Mouse (Mus musculus) midbrain, embryonic 15.5 days (tissue): ENCODE results near the gene Fam161a. TPM values are rescaled to one million over a fixed set of nuclear protein-coding genes. Genes with fewer than 3 reads are reported as not detected.
"Not testable (repeated sequence)": the region's sequence is repeated elsewhere in the genome, so short reads cannot be mapped to it uniquely, and the experiment has no call there.

Source experiments
- ATAC-seq: fragments of 200-750 bp; cut with Nextera tagmentation; replicated peaks from 2 replicates; pipeline ENCODE4 v1.8.0; 2017; ENCODE audit warnings: moderate TSS enrichment
- H3K27ac ChIP-seq: fragments of 300-500 bp; sonication (generic); 2 replicates; pipeline ENCODE4 v1.5.1; 2015; ENCODE audit warnings: mild to moderate bottlenecking, inconsistent platforms
- H3K27me3 ChIP-seq: fragments of 300-500 bp; sonication (generic); replicated peaks from 2 replicates; pipeline ENCODE4 v1.6.1; 2015; ENCODE audit warnings: inconsistent platforms
- H3K36me3 ChIP-seq: fragments of 300-500 bp; sonication (generic); replicated peaks from 2 replicates; pipeline ENCODE4 v1.6.1; 2015; ENCODE audit warnings: inconsistent platforms
- H3K4me1 ChIP-seq: fragments of 300-500 bp; sonication (generic); 2 replicates; pipeline ENCODE4 v1.6.1; 2015; ENCODE audit warnings: inconsistent platforms
- H3K4me2 ChIP-seq: fragments of 300-500 bp; sonication (generic); 2 replicates; pipeline ENCODE4 v1.6.1; 2015; ENCODE audit warnings: inconsistent platforms, mild to moderate bottlenecking, moderate library complexity
- H3K4me3 ChIP-seq: fragments of 300-500 bp; sonication (generic); 2 replicates; pipeline ENCODE4 v1.5.1; 2015; ENCODE audit warnings: mild to moderate bottlenecking, inconsistent platforms
- H3K9ac ChIP-seq: fragments of 300-500 bp; sonication (generic); 2 replicates; pipeline ENCODE4 v1.6.1; 2015; ENCODE audit warnings: mild to moderate bottlenecking, inconsistent platforms
- H3K9me3 ChIP-seq: fragments of 300-500 bp; sonication (generic); 2 replicates; pipeline ENCODE4 v1.6.1; 2016; ENCODE audit warnings: inconsistent platforms
- whole genome bisulfite sequencing: fragments of 180-500 bp; shearing (Covaris S2); methylation state at CpG from one replicate; pipeline ENCODE4 v1.1.7; 2015; ENCODE audit warnings: mixed read lengths; 5-methylcytosine and 5-hydroxymethylcytosine counted together
- polyA plus RNA-seq: library from polyadenylated mRNA; unstranded; fragments of >200 nt; fragmentation: Nextera tagmentation; extraction: Ambion mirVana; gene quantifications from 2 replicates; pipeline ENCODE4 v1.2.1, GENCODE M21; 2015

The Fam161a gene
- polyA plus RNA-seq, 1 experiment from 2014 or later, result 5.6 TPM

DNA sequence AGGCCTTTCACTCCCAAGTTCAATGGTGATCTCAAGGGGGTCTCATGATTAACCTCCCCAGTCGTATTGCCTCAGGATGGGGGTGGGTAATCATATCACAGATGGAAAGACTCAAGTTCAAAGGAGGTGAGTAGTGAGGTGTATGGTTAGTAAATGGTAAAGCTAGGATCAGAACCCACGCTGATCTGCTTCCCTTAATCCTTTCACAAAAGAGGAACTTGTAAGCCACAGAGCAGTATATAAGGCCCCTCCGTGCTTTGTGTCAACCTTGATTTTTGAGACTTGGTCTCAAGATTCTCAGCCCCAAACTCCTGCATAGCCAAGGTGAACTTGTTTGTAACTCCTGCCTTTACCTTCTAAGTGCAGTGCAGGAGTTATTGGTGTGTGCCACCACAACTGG, 16.8 kb downstream of the Fam161a start:
- 43% methylated on average over 3 of the region's 3 CpGs for WGBS
- H3K27me3 ChIP-seq, result no peaks in the 10 kb centered on the region
- no peaks in the 10 kb centered on the region for H3K36me3 ChIP-seq
- H3K9ac ChIP-seq, result no peak overlapping the region
- H3K9me3 ChIP-seq, result no peaks in the 10 kb centered on the region
- no peaks in the 10 kb centered on the region for H3K4me1 ChIP-seq
- H3K4me3 ChIP-seq, result no peak overlapping the region
- H3K4me2 ChIP-seq, result no peak overlapping the region
- no peak for ATAC-seq
- no peak overlapping the region for H3K27ac ChIP-seq

DNA sequence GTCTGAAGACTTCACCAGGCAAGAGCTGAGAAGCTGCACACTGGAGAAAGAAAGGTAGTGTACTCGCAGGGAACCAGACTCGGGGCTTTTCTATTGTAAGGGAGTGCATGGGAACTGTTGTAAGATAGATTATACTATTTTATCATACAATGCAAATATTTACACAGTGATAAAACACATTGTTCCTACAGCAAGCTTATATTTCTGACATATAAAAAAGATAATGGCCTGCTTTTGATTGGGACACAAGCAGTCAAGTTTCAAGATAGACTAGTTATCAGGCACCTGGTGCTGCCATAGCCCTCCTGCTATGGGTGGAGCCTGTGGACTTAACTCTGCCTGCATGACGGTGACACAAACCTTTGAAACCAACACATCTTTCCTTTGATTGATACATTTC, 21.6 kb downstream of the Fam161a start:
- Histone ChIP-seq H3K9ac (no peak overlapping the region), H3K36me3 (no peaks in the 10 kb centered on the region), H3K4me1 (no peaks in the 10 kb centered on the region), H3K4me3 (no peak overlapping the region), H3K27ac (no peak overlapping the region), H3K4me2 (no peak overlapping the region), H3K27me3 (no peaks in the 10 kb centered on the region), H3K9me3 (no peaks in the 10 kb centered on the region)
- WGBS, result 71% methylated on average over 3 of the region's 3 CpGs
- ATAC-seq, result no peak

GRCm38 (mm10) chr11:23029399-23029798, 22.1 kb downstream of the Fam161a start:
- Histone ChIP-seq H3K4me3 (no peak overlapping the region), H3K4me2 (no peak overlapping the region), H3K27me3 (no peaks in the 10 kb centered on the region), H3K27ac (no peak overlapping the region), H3K9ac (no peak overlapping the region), H3K4me1 (no peaks in the 10 kb centered on the region), H3K36me3 (no peaks in the 10 kb centered on the region), H3K9me3 (no peaks in the 10 kb centered on the region)
- no peak for ATAC-seq
- WGBS, result 83% methylated on average over 6 of the region's 6 CpGs

- 70% methylated on average over 5 of the region's 5 CpGs for WGBS
- Histone ChIP-seq H3K27me3 (no peaks in the 10 kb centered on the region), H3K9ac (no peak overlapping the region), H3K4me1 (no peaks in the 10 kb centered on the region; the same call in 1 of the 2 replicates), H3K36me3 (no peaks in the 10 kb centered on the region), H3K9me3 (no peaks in the 10 kb centered on the region), H3K27ac (no peak overlapping the region), H3K4me3 (no peak overlapping the region), H3K4me2 (no peak overlapping the region)
- no peak for ATAC-seq
Observed at GRCm38 (mm10) chr11:23047252-23047651, 39.9 kb downstream of the Fam161a start.

GRCm38 (mm10) chr11:23047663-23048582, 40.6 kb downstream of the Fam161a start:
- no peak overlapping the region for H3K27ac ChIP-seq
- H3K36me3 ChIP-seq, result no peaks in the 10 kb centered on the region
- peak overlapping the region; percentile 24 for H3K4me2 ChIP-seq
- 0 out of 2 replicates have a peak overlapping the region, but pooled peaks have one; percentile 3 for H3K4me3 ChIP-seq
- no peaks in the 10 kb centered on the region; the same call in 1 of the 2 replicates for H3K4me1 ChIP-seq
- no peaks in the 10 kb centered on the region for H3K27me3 ChIP-seq
- no peaks in the 10 kb centered on the region for H3K9me3 ChIP-seq
- 47% methylated on average over 20 of the region's 20 CpGs for WGBS
- ATAC-seq, result no peak
- no peak overlapping the region for H3K9ac ChIP-seq

DNA sequence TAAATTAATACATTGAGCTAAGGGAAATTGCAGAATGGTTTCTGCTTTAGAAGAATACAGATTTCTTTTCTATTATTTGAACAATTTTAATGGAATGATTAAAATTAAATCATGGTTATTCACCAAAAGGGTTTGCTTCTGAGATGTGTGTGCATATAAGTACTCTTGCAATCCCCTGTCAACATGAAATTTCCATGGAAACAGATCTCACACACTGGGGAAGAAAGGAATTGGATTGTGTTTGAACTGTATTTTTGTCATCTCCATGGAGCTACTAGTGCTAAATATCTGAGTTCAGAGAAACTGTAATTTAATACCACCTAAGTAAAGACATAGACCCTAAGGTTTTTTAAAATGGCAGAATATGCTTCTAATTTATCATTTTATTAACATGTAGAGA, 42.3 kb downstream of the Fam161a start:
- H3K4me3 ChIP-seq, result no peak overlapping the region
- no peak overlapping the region for H3K4me2 ChIP-seq
- ATAC-seq, result peak; percentile 67; the same call in 1 of the 2 replicates
- no peak overlapping the region for H3K27ac ChIP-seq
- H3K4me1 ChIP-seq, result no peaks in the 10 kb centered on the region; the same call in 1 of the 2 replicates
- no peaks in the 10 kb centered on the region for H3K27me3 ChIP-seq
- no peak overlapping the region for H3K9ac ChIP-seq
- H3K36me3 ChIP-seq, result no peaks in the 10 kb centered on the region
- no peaks in the 10 kb centered on the region for H3K9me3 ChIP-seq

- H3K27ac ChIP-seq, result no peak overlapping the region
- no peaks in the 10 kb centered on the region for H3K36me3 ChIP-seq
- no peaks in the 10 kb centered on the region; the same call in 1 of the 2 replicates for H3K4me1 ChIP-seq
- H3K9ac ChIP-seq, result no peak overlapping the region
- ATAC-seq, result no peak
- H3K9me3 ChIP-seq, result no peaks in the 10 kb centered on the region
- no peaks in the 10 kb centered on the region for H3K27me3 ChIP-seq
- 67% methylated on average over 4 of the region's 4 CpGs for WGBS
- H3K4me2 ChIP-seq, result no peak overlapping the region
- H3K4me3 ChIP-seq, result no peak overlapping the region
Observed at GRCm38 (mm10) chr11:23052353-23052752, 45.0 kb downstream of the Fam161a start.

GRCm38 (mm10) chr11:23063153-23063552, 55.8 kb downstream of the Fam161a start:
- Histone ChIP-seq H3K9me3 (no peaks in the 10 kb centered on the region), H3K9ac (no peak overlapping the region), H3K36me3 (no peaks in the 10 kb centered on the region), H3K4me3 (no peak overlapping the region), H3K4me1 (0 out of 2 replicates have a peak, but pooled peaks cover 5% of the 10 kb centered on the region), H3K27ac (no peak overlapping the region), H3K4me2 (no peak overlapping the region), H3K27me3 (no peaks in the 10 kb centered on the region)
- WGBS, result 84% methylated on average over 6 of the region's 6 CpGs
- no peak for ATAC-seq

DNA sequence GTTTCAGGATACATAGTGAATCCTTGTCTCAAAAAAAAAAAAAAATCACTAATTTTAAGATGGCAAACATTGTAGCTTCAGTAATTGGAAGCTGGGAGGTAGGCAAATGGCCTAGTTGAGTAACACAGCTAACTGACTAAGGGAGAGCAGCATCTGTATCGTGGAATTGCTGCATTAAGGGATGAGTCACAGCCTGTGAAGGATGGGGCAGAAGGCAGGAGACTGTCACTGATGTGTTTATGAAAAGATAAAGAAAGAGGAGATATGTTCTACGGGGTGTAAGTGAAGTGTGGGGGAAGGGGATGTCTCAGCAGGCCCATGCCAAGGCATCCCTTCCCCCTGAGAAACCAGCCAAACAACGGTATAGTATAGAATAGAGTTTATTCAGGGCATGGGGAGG, 56.5 kb downstream of the Fam161a start:
- ATAC-seq, result no peak
- Histone ChIP-seq H3K9me3 (no peaks in the 10 kb centered on the region), H3K9ac (no peak overlapping the region), H3K4me2 (no peak overlapping the region), H3K4me1 (0 out of 2 replicates have a peak, but pooled peaks cover 10% of the 10 kb centered on the region), H3K27ac (no peak overlapping the region), H3K4me3 (no peak overlapping the region), H3K36me3 (no peaks in the 10 kb centered on the region), H3K27me3 (no peaks in the 10 kb centered on the region)
- WGBS, result 71% methylated on average over 3 of the region's 3 CpGs

- not testable (repeated sequence) for H3K27ac ChIP-seq, H3K4me3 ChIP-seq
- WGBS, result 31% methylated on average over 3 of the region's 3 CpGs
Observed at GRCm38 (mm10) chr11:23064276-23064675, 56.9 kb downstream of the Fam161a start.

DNA sequence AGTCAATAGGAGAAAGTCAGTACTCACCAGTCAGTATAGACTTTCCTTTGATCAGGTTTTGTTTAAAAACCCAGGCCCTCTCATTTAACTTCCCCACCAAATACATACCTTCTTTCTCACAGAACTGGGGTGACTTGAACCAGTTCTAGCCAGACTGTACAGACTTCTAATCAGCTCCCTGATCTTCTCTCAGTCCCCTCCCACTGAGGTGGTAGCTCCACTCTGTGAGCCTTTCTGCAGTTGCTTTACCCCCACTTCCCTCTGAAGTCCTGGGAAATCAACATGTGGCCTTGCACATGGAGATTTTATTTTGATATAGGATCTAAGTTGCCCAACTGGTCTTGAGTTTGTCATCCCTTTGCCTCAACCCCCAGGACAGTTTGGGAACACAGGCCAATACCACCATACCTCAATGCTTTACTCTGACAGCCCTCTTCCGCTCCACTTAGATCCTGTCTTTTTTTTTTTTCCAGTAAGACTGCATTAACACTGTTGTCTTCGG, 57.9 kb downstream of the Fam161a start:
- no peak for ATAC-seq
- H3K27me3 ChIP-seq, result no peaks in the 10 kb centered on the region
- 88% methylated on average over 2 of the region's 2 CpGs for WGBS

More at GRCm38 (mm10) chr11:23064276-23064675, 56.9 kb downstream of the Fam161a start:
- H3K4me1 ChIP-seq, H3K4me2 ChIP-seq, ATAC-seq, H3K36me3 ChIP-seq, H3K27me3 ChIP-seq, H3K9me3 ChIP-seq, H3K9ac ChIP-seq: not testable (repeated sequence)

GRCm38 (mm10) chr11:23067395-23068136, 60.2 kb downstream of the Fam161a start:
- H3K9me3 ChIP-seq, result no peaks in the 10 kb centered on the region
- peak overlapping the region; percentile 64 for H3K4me2 ChIP-seq
- peak overlapping the region; percentile 77 for H3K9ac ChIP-seq
- WGBS, result under 1% methylated on average over 49 of the region's 49 CpGs
- H3K36me3 ChIP-seq, result no peaks in the 10 kb centered on the region
- H3K27me3 ChIP-seq, result no peaks in the 10 kb centered on the region
- peak overlapping the region; percentile 90 for H3K27ac ChIP-seq
- peak; percentile 100 for ATAC-seq
- peak overlapping the region; percentile 80 for H3K4me3 ChIP-seq
- 0 out of 2 replicates have a peak, but pooled peaks cover 10% of the 10 kb centered on the region for H3K4me1 ChIP-seq

More for the DNA sequence above, 57.9 kb downstream of the Fam161a start:
- Histone ChIP-seq H3K4me1 (0 out of 2 replicates have a peak, but pooled peaks cover 10% of the 10 kb centered on the region), H3K4me2 (no peak overlapping the region), H3K9ac (no peak overlapping the region), H3K27ac (no peak overlapping the region), H3K4me3 (no peak overlapping the region), H3K9me3 (no peaks in the 10 kb centered on the region), H3K36me3 (no peaks in the 10 kb centered on the region)
